Mouse (Mus musculus) erythroblast, embryonic 14.5 days (primary cell): ENCODE measurements around the gene Etv1.

Experiments
- GATA1 ChIP-seq: IDR thresholded peaks from 2 replicates; pipeline ENCODE4 v1.6.1; 2012; ENCODE audit warnings: low read length, inconsistent platforms, mixed read lengths
- TAL1 ChIP-seq: IDR thresholded peaks from 3 replicates; pipeline ENCODE4 v1.6.1; 2012; ENCODE audit warnings: low read length, inconsistent platforms, mixed read lengths

DNA sequence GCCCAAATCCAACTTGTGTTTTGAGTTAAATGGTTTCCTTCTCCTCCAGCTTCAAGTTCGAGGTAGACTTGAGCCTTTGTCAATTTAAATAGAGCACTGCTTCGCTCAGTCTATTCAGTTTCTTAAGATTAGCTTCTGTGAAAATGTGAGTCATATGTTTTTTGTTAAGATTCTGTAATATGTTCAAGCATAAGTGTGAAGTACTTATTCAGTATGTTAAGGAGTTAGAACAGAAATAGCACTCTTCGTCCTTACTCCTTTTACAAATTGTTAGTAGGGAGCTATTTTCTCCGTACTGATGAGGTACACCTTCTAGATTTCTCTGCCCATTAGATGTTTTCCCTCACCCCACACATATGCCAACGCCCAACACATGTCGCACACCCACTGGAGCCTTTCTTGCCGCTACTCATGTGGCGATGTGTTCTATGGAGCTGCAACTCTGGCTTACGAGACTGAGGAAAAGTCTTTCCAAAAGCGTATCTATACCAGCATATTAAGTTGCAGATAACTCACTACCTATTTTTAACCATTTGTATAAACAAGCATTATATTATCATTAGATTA is 10.7 kb downstream of the Etv1 start:
- TF ChIP-seq GATA1 (no peak), TAL1 (no peak)
